Mouse (Mus musculus) kidney, postnatal 36 days (tissue): ENCODE results near the gene Foxo6.

Experiments used
- DNase-seq, 2 experiments: peaks; one replicate each; pipeline ENCODE4 v3.0.0; 2021 to 2022; ENCODE audit warnings: mixed read lengths in 2 of 2

Foxo6 gene

GRCm38 (mm10) chr4:120287290-120288111 lies at the start of gene Foxo6:
TSS of gene Foxo6 (minus strand) at chr4:120287349.
- DNase-seq: peak; percentile 96 to 97

- no peak for DNase-seq
Observed at GRCm38 (mm10) chr4:120334316-120334715, 47.2 kb upstream of the Foxo6 start.

GRCm38 (mm10) chr4:120332934-120333421 lies 45.8 kb upstream of the Foxo6 start:
- DNase-seq: peak in 1 of 2 experiments; percentile 1

- no peak for DNase-seq
Observed at GRCm38 (mm10) chr4:120332405-120332933, 45.3 kb upstream of the Foxo6 start.

GRCm38 (mm10) chr4:120331992-120332391 lies 44.8 kb upstream of the Foxo6 start:
- DNase-seq: no peak

GRCm38 (mm10) chr4:120331541-120331940 lies 44.4 kb upstream of the Foxo6 start:
- DNase-seq: no peak

GRCm38 (mm10) chr4:120325748-120326147 lies 38.6 kb upstream of the Foxo6 start:
- DNase-seq: no peak

GRCm38 (mm10) chr4:120325051-120325450 lies 37.9 kb upstream of the Foxo6 start:
- DNase-seq: no peak

- DNase-seq: no peak
Observed at GRCm38 (mm10) chr4:120323858-120324257, 36.7 kb upstream of the Foxo6 start.

GRCm38 (mm10) chr4:120323198-120323597 lies 36.0 kb upstream of the Foxo6 start:
- peak; percentile 19 to 70 for DNase-seq

- DNase-seq: no peak
Observed at GRCm38 (mm10) chr4:120317541-120317940, 30.4 kb upstream of the Foxo6 start.

- DNase-seq: no peak
Observed at GRCm38 (mm10) chr4:120316716-120317115, 29.6 kb upstream of the Foxo6 start.

- DNase-seq: no peak
Observed at GRCm38 (mm10) chr4:120314571-120314970, 27.4 kb upstream of the Foxo6 start.

GRCm38 (mm10) chr4:120313309-120313708 lies 26.2 kb upstream of the Foxo6 start:
- DNase-seq: no peak

- DNase-seq: no peak
Observed at GRCm38 (mm10) chr4:120304580-120304979, 17.4 kb upstream of the Foxo6 start.

- peak in 1 of 2 experiments; percentile 19 for DNase-seq
Observed at GRCm38 (mm10) chr4:120299287-120299686, 12.1 kb upstream of the Foxo6 start.

GRCm38 (mm10) chr4:120291106-120291822 lies 4.1 kb upstream of the Foxo6 start:
- peak in 1 of 2 experiments; percentile 25 for DNase-seq

- DNase-seq: no peak
Observed at GRCm38 (mm10) chr4:120290486-120290885, 3.3 kb upstream of the Foxo6 start.

- no peak for DNase-seq
Observed at GRCm38 (mm10) chr4:120289181-120289965, 2.2 kb upstream of the Foxo6 start.

- peak in 1 of 2 experiments; percentile 58 for DNase-seq
Observed at GRCm38 (mm10) chr4:120286761-120287241, 348 bp downstream of the Foxo6 start.

GRCm38 (mm10) chr4:120285730-120286129 lies 1.4 kb downstream of the Foxo6 start:
- DNase-seq: no peak

- no peak for DNase-seq
Observed at GRCm38 (mm10) chr4:120285223-120285622, 1.9 kb downstream of the Foxo6 start.
